Mouse (Mus musculus): ENCODE data around the gene Higd1c. TPM values are rescaled to one million over a fixed set of nuclear protein-coding genes. Genes with fewer than 3 reads are reported as not detected.

The Higd1c gene
- polyA plus RNA-seq, 1 experiment = not detected

DNA sequence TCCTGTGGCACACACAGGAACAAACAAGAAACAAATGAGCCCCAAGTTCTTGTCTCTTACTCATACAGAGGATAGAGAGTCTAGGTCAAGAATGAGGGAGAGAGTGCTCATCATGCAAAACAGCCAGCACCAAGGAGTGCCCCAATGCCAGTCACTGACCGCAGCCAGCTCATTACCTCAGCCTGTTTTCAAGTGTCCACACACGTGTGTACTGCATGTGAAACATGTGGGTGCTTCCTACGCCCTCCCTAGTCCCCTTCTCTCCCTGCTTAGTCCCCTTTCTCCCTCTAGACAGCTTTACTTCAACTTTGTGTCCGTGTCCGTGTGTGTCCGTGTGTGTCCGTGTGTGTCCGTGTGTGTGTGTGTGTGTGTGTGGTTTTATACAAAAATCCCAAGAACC is 15.3 kb downstream of the Higd1c start:
- H3K27me3 ChIP-seq (ENCODE audit: control insufficient read depth, insufficient read depth, low read length) = no peaks in the 10 kb centered on the region
- no peaks in the 10 kb centered on the region; the same call in 1 of the 2 replicates for H3K4me1 ChIP-seq (ENCODE audit: control insufficient read depth, insufficient read depth, low read length)
- no peak for DNase-seq
- no peak overlapping the region for H3K27ac ChIP-seq (ENCODE audit: insufficient read depth, low read length)
- 88% methylated on average over 8 of the region's 8 CpGs for WGBS
- no peak overlapping the region for H3K4me3 ChIP-seq (replicated peaks; ENCODE audit: insufficient read depth, low read depth, low read length)
- TF ChIP-seq POLR2A (IDR thresholded peaks at IDR 0.05; ENCODE audit: borderline replicate concordance, insufficient read depth, low read length) (no peak), CTCF (IDR thresholded peaks at IDR 0.05; ENCODE audit: borderline replicate concordance, insufficient read depth, low read depth, low read length) (no peak)

- H3K27me3 ChIP-seq (ENCODE audit: control insufficient read depth, insufficient read depth, low read length) = no peaks in the 10 kb centered on the region
- H3K4me3 ChIP-seq (replicated peaks; ENCODE audit: insufficient read depth, low read depth, low read length) = no peak overlapping the region
- no peak for TF ChIP-seq CTCF (IDR thresholded peaks at IDR 0.05; ENCODE audit: borderline replicate concordance, insufficient read depth, low read depth, low read length)
- TF ChIP-seq POLR2A (IDR thresholded peaks at IDR 0.05; ENCODE audit: borderline replicate concordance, insufficient read depth, low read length) = no peak
- H3K27ac ChIP-seq (ENCODE audit: insufficient read depth, low read length) = no peak overlapping the region
- WGBS = 44% methylated on average over 2 of the region's 2 CpGs
- no peaks in the 10 kb centered on the region; the same call in 1 of the 2 replicates for H3K4me1 ChIP-seq (ENCODE audit: control insufficient read depth, insufficient read depth, low read length)
- no peak for DNase-seq
Measured at GRCm38 (mm10) chr15:100380104-100380503, 15.8 kb downstream of the Higd1c start.

DNA sequence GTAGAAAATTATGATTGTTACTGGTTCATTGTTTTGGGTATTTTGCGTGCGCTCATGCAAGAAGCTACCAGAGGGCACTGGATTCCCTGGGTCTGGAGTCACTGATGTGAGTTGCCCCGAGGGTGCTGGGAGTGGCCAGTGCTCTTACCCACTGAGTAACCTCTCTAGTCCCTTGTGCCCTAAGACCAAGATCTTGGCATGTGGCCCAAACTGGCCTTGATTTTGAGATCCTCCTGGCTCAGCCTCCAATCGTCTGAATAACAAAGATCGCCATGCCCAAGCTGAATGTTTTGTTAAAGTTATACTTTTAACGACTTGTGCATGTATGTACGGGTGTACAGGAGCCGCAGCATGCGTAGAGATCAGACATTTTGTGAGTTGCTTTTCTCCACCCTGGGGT is 21.4 kb downstream of the Higd1c start:
- no peaks in the 10 kb centered on the region for H3K27me3 ChIP-seq (ENCODE audit: control insufficient read depth, insufficient read depth, low read length)
- 89% methylated on average over 9 of the region's 9 CpGs for WGBS
- no peaks in the 10 kb centered on the region for H3K4me1 ChIP-seq (ENCODE audit: control insufficient read depth, insufficient read depth, low read length)
- no peak for DNase-seq
- TF ChIP-seq POLR2A (IDR thresholded peaks at IDR 0.05; ENCODE audit: borderline replicate concordance, insufficient read depth, low read length) = no peak
- TF ChIP-seq CTCF (IDR thresholded peaks at IDR 0.05; ENCODE audit: borderline replicate concordance, insufficient read depth, low read depth, low read length) = no peak
- H3K27ac ChIP-seq (ENCODE audit: insufficient read depth, low read length) = no peak overlapping the region
- H3K4me3 ChIP-seq (replicated peaks; ENCODE audit: insufficient read depth, low read depth, low read length) = no peak overlapping the region

- H3K27ac ChIP-seq (ENCODE audit: insufficient read depth, low read length) = no peak overlapping the region
- no peak for DNase-seq
- H3K4me1 ChIP-seq (ENCODE audit: control insufficient read depth, insufficient read depth, low read length) = no peaks in the 10 kb centered on the region
- WGBS = 94% methylated on average over 17 of the region's 17 CpGs
- no peaks in the 10 kb centered on the region for H3K27me3 ChIP-seq (ENCODE audit: control insufficient read depth, insufficient read depth, low read length)
- TF ChIP-seq POLR2A (IDR thresholded peaks at IDR 0.05; ENCODE audit: borderline replicate concordance, insufficient read depth, low read length) = no peak
- TF ChIP-seq CTCF (IDR thresholded peaks at IDR 0.05; ENCODE audit: borderline replicate concordance, insufficient read depth, low read depth, low read length) = no peak
- no peak overlapping the region for H3K4me3 ChIP-seq (replicated peaks; ENCODE audit: insufficient read depth, low read depth, low read length)
Measured at GRCm38 (mm10) chr15:100387544-100388223, 23.3 kb downstream of the Higd1c start.

DNA sequence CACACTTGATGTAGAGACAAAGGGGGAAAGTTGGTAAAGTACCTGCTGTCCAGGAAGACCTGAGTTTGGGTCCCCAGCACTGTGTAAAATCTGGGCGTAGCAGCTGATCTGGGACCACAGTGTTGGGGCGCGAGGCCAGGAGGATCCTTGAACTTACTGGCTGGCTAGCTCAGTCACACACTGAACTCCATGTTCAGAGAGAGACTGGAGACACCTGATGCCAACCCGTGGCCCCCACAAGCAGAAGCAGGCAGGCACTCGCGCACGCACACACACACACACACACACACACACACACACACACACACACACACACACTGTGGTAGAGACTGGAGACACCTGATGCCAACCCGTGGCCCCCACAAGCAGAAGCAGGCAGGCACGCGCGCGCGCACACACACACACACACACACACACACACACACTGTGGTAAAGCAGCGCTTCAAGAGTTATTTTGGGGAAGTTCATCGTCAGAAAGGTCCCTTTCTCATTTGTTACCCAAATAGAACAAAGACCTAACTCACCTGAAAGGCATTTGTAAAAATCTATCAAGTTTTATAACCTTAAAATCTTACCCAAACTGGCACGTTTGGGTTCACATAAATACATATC is 24.0 kb downstream of the Higd1c start:
- H3K4me1 ChIP-seq (ENCODE audit: control insufficient read depth, insufficient read depth, low read length) = no peaks in the 10 kb centered on the region
- TF ChIP-seq CTCF (IDR thresholded peaks at IDR 0.05; ENCODE audit: borderline replicate concordance, insufficient read depth, low read depth, low read length) = no peak
- no peak for TF ChIP-seq POLR2A (IDR thresholded peaks at IDR 0.05; ENCODE audit: borderline replicate concordance, insufficient read depth, low read length)
- no peak overlapping the region for H3K4me3 ChIP-seq (replicated peaks; ENCODE audit: insufficient read depth, low read depth, low read length)
- DNase-seq = no peak
- WGBS = 84% methylated on average over 16 of the region's 16 CpGs
- H3K27me3 ChIP-seq (ENCODE audit: control insufficient read depth, insufficient read depth, low read length) = no peaks in the 10 kb centered on the region
- H3K27ac ChIP-seq (ENCODE audit: insufficient read depth, low read length) = no peak overlapping the region

GRCm38 (mm10) chr15:100388886-100389285 is 24.5 kb downstream of the Higd1c start:
- Histone ChIP-seq H3K27ac (ENCODE audit: insufficient read depth, low read length) (no peak overlapping the region), H3K27me3 (ENCODE audit: control insufficient read depth, insufficient read depth, low read length) (no peaks in the 10 kb centered on the region), H3K4me1 (ENCODE audit: control insufficient read depth, insufficient read depth, low read length) (no peaks in the 10 kb centered on the region), H3K4me3 (replicated peaks; ENCODE audit: insufficient read depth, low read depth, low read length) (no peak overlapping the region)
- 78% methylated on average over 9 of the region's 9 CpGs for WGBS
- TF ChIP-seq POLR2A (IDR thresholded peaks at IDR 0.05; ENCODE audit: borderline replicate concordance, insufficient read depth, low read length) (no peak), CTCF (IDR thresholded peaks at IDR 0.05; ENCODE audit: borderline replicate concordance, insufficient read depth, low read depth, low read length) (no peak)
- no peak for DNase-seq

- Histone ChIP-seq H3K27ac (ENCODE audit: insufficient read depth, low read length) (no peak overlapping the region), H3K4me3 (replicated peaks; ENCODE audit: insufficient read depth, low read depth, low read length) (no peak overlapping the region), H3K4me1 (ENCODE audit: control insufficient read depth, insufficient read depth, low read length) (no peaks in the 10 kb centered on the region), H3K27me3 (ENCODE audit: control insufficient read depth, insufficient read depth, low read length) (no peaks in the 10 kb centered on the region)
- no peak for TF ChIP-seq CTCF (IDR thresholded peaks at IDR 0.05; ENCODE audit: borderline replicate concordance, insufficient read depth, low read depth, low read length)
- TF ChIP-seq POLR2A (IDR thresholded peaks at IDR 0.05; ENCODE audit: borderline replicate concordance, insufficient read depth, low read length) = no peak
- no peak for DNase-seq
- 81% methylated on average over 7 of the region's 7 CpGs for WGBS
Measured at GRCm38 (mm10) chr15:100391066-100391465, 26.7 kb downstream of the Higd1c start.

DNA sequence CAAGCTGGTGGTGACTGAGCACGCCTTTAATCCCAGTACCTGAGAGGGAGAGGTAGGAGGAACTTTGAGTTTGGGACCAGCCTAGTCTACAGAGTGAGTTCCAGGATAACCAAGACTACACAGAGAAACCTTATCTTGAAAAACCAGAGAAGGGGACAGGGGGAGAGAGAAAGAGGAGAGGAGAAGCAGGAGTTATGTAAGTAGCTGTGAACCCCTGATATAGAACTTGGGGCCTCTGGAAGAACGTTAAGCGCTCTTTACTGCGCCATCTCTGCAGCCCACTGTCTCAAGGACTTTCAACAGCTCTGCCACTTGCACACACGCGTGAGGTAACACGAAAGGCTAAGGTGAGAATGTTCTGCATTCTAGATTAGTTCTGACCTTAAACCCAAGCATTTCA is 27.3 kb downstream of the Higd1c start:
- Histone ChIP-seq H3K4me3 (replicated peaks; ENCODE audit: insufficient read depth, low read depth, low read length) (no peak overlapping the region), H3K27ac (ENCODE audit: insufficient read depth, low read length) (no peak overlapping the region), H3K4me1 (ENCODE audit: control insufficient read depth, insufficient read depth, low read length) (no peaks in the 10 kb centered on the region), H3K27me3 (ENCODE audit: control insufficient read depth, insufficient read depth, low read length) (no peaks in the 10 kb centered on the region)
- DNase-seq = no peak
- WGBS = 93% methylated on average over 7 of the region's 7 CpGs
- no peak for TF ChIP-seq CTCF (IDR thresholded peaks at IDR 0.05; ENCODE audit: borderline replicate concordance, insufficient read depth, low read depth, low read length)
- no peak for TF ChIP-seq POLR2A (IDR thresholded peaks at IDR 0.05; ENCODE audit: borderline replicate concordance, insufficient read depth, low read length)

Measured in cerebellum, adult 2 months (tissue).